Mouse (Mus musculus): Measurements from ENCODE around the gene Nbea. TPM values are rescaled to one million over a fixed set of nuclear protein-coding genes. Genes with fewer than 3 reads are reported as not detected.

Gene Nbea
- total RNA-seq (2023): not detected

GRCm38 (mm10) chr3:56183159-56184133, at the start of gene Nbea:
Gene Nbea (minus strand): TSS chr3:56183701.

DNA sequence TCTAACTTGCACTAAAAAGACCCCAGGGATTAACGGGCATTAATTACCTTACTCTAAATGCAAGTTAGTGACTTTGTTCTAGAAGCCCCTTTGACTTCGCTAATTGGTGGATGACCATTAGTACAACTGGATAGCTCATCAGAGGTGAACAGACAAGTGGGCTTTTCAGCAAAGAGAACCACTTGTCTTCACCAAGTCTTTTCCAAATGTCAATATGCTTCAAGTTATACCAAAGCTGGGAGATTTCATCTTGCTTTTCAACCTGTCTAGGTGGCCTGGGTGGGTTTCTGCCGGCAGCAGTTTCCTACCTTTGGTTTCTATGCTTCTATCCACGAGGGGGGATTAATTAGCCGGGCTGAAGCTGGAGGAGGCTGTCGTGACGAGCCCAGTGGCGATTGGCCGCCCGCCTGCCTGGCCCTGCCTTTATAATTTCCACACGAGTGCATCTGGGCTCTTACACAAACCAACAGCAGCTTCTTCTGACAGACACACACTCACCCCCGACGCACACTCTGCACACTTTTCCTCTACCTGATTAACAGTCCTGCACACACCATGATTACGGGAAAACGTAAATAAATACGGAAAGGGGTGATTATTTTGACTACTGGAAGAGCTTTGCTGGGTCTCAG, 401.3 kb downstream of the Nbea start, which contains the start of gene Mab21l1:
TSS of gene Mab21l1 (plus strand) at position 455 of the 632 bp plus-strand sequence.

